Mouse (Mus musculus): ENCODE results near the gene Cfap54.

The Cfap54 gene

GRCm38 (mm10) chr10:93081133-93081779, at the start of gene Cfap54:
Gene Cfap54, minus strand, starts transcription at chr10:93081618.
- peak; percentile 97 for DNase-seq (ENCODE audit: low spot score)

- DNase-seq (ENCODE audit: low spot score), result no peak
Observed at GRCm38 (mm10) chr10:93130456-93130940, 49.1 kb upstream of the Cfap54 start.

- DNase-seq (ENCODE audit: low spot score), result no peak
Observed at GRCm38 (mm10) chr10:93129904-93130455, 48.6 kb upstream of the Cfap54 start.

- DNase-seq (ENCODE audit: low spot score), result no peak
Observed at GRCm38 (mm10) chr10:93129345-93129744, 47.9 kb upstream of the Cfap54 start.

GRCm38 (mm10) chr10:93128566-93128965, 47.1 kb upstream of the Cfap54 start:
- DNase-seq (ENCODE audit: low spot score), result no peak

- DNase-seq (ENCODE audit: low spot score), result no peak
Observed at GRCm38 (mm10) chr10:93126025-93126424, 44.6 kb upstream of the Cfap54 start.

GRCm38 (mm10) chr10:93123957-93124613, 42.7 kb upstream of the Cfap54 start:
- peak; percentile 60 for DNase-seq (ENCODE audit: low spot score)

- DNase-seq (ENCODE audit: low spot score), result no peak
Observed at GRCm38 (mm10) chr10:93123310-93123709, 41.9 kb upstream of the Cfap54 start.

GRCm38 (mm10) chr10:93122399-93123184, 41.2 kb upstream of the Cfap54 start:
- DNase-seq (ENCODE audit: low spot score), result no peak

- DNase-seq (ENCODE audit: low spot score), result no peak
Observed at GRCm38 (mm10) chr10:93121262-93121860, 39.9 kb upstream of the Cfap54 start.

GRCm38 (mm10) chr10:93119809-93120208, 38.4 kb upstream of the Cfap54 start:
- no peak for DNase-seq (ENCODE audit: low spot score)

- no peak for DNase-seq (ENCODE audit: low spot score)
Observed at GRCm38 (mm10) chr10:93116636-93117035, 35.2 kb upstream of the Cfap54 start.

- DNase-seq (ENCODE audit: low spot score), result no peak
Observed at GRCm38 (mm10) chr10:93115743-93116142, 34.3 kb upstream of the Cfap54 start.

- no peak for DNase-seq (ENCODE audit: low spot score)
Observed at GRCm38 (mm10) chr10:93114782-93115181, 33.4 kb upstream of the Cfap54 start.

GRCm38 (mm10) chr10:93113968-93114367, 32.5 kb upstream of the Cfap54 start:
- DNase-seq (ENCODE audit: low spot score), result no peak

- DNase-seq (ENCODE audit: low spot score), result no peak
Observed at GRCm38 (mm10) chr10:93112021-93112420, 30.6 kb upstream of the Cfap54 start.

GRCm38 (mm10) chr10:93111412-93111811, 30.0 kb upstream of the Cfap54 start:
- no peak for DNase-seq (ENCODE audit: low spot score)

- DNase-seq (ENCODE audit: low spot score), result no peak
Observed at GRCm38 (mm10) chr10:93105358-93105757, 23.9 kb upstream of the Cfap54 start.

GRCm38 (mm10) chr10:93104357-93104756, 22.9 kb upstream of the Cfap54 start:
- no peak for DNase-seq (ENCODE audit: low spot score)

GRCm38 (mm10) chr10:93103676-93104075, 22.3 kb upstream of the Cfap54 start:
- DNase-seq (ENCODE audit: low spot score), result no peak

- no peak for DNase-seq (ENCODE audit: low spot score)
Observed at GRCm38 (mm10) chr10:93102321-93102720, 20.9 kb upstream of the Cfap54 start.

GRCm38 (mm10) chr10:93098211-93098805, 16.9 kb upstream of the Cfap54 start:
- no peak for DNase-seq (ENCODE audit: low spot score)
